Mouse (Mus musculus): ENCODE data around the gene Ccdc40. TPM values are rescaled to one million over a fixed set of nuclear protein-coding genes. Genes with fewer than 3 reads are reported as not detected.

Gene Ccdc40
- polyA plus RNA-seq, 1 experiment from 2014 or later = 6.8 TPM

- Histone ChIP-seq H3K4me3 (peak overlapping the region; percentile 98), H3K9me3 (no peaks in the 10 kb centered on the region), H3K27ac (peak overlapping the region; percentile 84), H3K9ac (peak overlapping the region; percentile 99), H3K4me1 (peaks cover 21% of the 10 kb centered on the region), H3K27me3 (peaks cover 13% of the 10 kb centered on the region; the same call in 1 of the 2 replicates), H3K36me3 (peaks cover 28% of the 10 kb centered on the region), H3K4me2 (replicated peaks) (peak overlapping the region; percentile 86)
- WGBS = 2% methylated on average over 31 of the region's 31 CpGs
- ATAC-seq (ENCODE audit: low FRiP score, low read depth) = no peak
Observed at GRCm38 (mm10) chr11:119300246-119300935, 72.0 kb downstream of the Ccdc40 start.

- Histone ChIP-seq H3K9ac (peak overlapping the region; percentile 99), H3K4me2 (replicated peaks) (peak overlapping the region; percentile 86; the same call in 1 of the 2 replicates), H3K9me3 (no peaks in the 10 kb centered on the region), H3K36me3 (peaks cover 22% of the 10 kb centered on the region), H3K4me3 (peak overlapping the region; percentile 98), H3K27me3 (peaks cover 13% of the 10 kb centered on the region; the same call in 1 of the 2 replicates), H3K4me1 (peaks cover 21% of the 10 kb centered on the region), H3K27ac (no peak overlapping the region)
- no peak for ATAC-seq (ENCODE audit: low FRiP score, low read depth)
- 29% methylated on average over 2 of the region's 2 CpGs for WGBS
Observed at GRCm38 (mm10) chr11:119300986-119301385, 72.6 kb downstream of the Ccdc40 start.

GRCm38 (mm10) chr11:119304904-119305712 is 76.7 kb downstream of the Ccdc40 start:
- 40% methylated on average over 16 of the region's 16 CpGs for WGBS
- Histone ChIP-seq H3K27ac (no peak overlapping the region), H3K9me3 (no peaks in the 10 kb centered on the region)

GRCm38 (mm10) chr11:119306762-119307657 is 78.6 kb downstream of the Ccdc40 start:
- Histone ChIP-seq H3K9ac (0 out of 2 replicates have a peak overlapping the region, but pooled peaks have one; percentile 43), H3K36me3 (no peaks in the 10 kb centered on the region), H3K9me3 (no peaks in the 10 kb centered on the region), H3K4me3 (no peak overlapping the region), H3K27ac (0 out of 2 replicates have a peak overlapping the region, but pooled peaks have one; percentile 45), H3K27me3 (peaks cover 27% of the 10 kb centered on the region), H3K4me1 (peaks cover 16% of the 10 kb centered on the region), H3K4me2 (replicated peaks) (peak overlapping the region; percentile 38; the same call in 1 of the 2 replicates)
- WGBS = 46% methylated on average over 13 of the region's 13 CpGs
- ATAC-seq (ENCODE audit: low FRiP score, low read depth) = no peak

More at GRCm38 (mm10) chr11:119304904-119305712, 76.7 kb downstream of the Ccdc40 start:
- no peak overlapping the region for H3K9ac ChIP-seq
- no peak for ATAC-seq (ENCODE audit: low FRiP score, low read depth)
- H3K4me1 ChIP-seq = peaks cover 25% of the 10 kb centered on the region
- peaks cover 17% of the 10 kb centered on the region; the same call in 1 of the 2 replicates for H3K27me3 ChIP-seq
- no peak overlapping the region for H3K4me3 ChIP-seq
- H3K36me3 ChIP-seq = no peaks in the 10 kb centered on the region
- no peak overlapping the region for H3K4me2 ChIP-seq (replicated peaks)

GRCm38 (mm10) chr11:119307658-119307867 is 79.2 kb downstream of the Ccdc40 start, which contains the start of gene Card14:
Gene Card14, plus strand, starts transcription at chr11:119307768.
- peaks cover 16% of the 10 kb centered on the region for H3K4me1 ChIP-seq
- peak within 1 kb of the TSS; percentile 45; the same call in 1 of the 2 replicates for H3K27ac ChIP-seq
- no peaks in the 10 kb centered on the region for H3K36me3 ChIP-seq
- no peaks in the 10 kb centered on the region for H3K9me3 ChIP-seq
- 35% methylated on average over 1 of the region's 1 CpGs for WGBS
- no peak for ATAC-seq (ENCODE audit: low FRiP score, low read depth)
- H3K9ac ChIP-seq = peak within 1 kb of the TSS; percentile 43; the same call in 1 of the 2 replicates
- H3K27me3 ChIP-seq = peaks cover 27% of the 10 kb centered on the region
- H3K4me2 ChIP-seq (replicated peaks) = peak within 1 kb of the TSS; percentile 38
- H3K4me3 ChIP-seq = no peak within 1 kb of the TSS

- Histone ChIP-seq H3K27ac (peak overlapping the region; percentile 45; the same call in 1 of the 2 replicates), H3K9me3 (no peaks in the 10 kb centered on the region), H3K27me3 (peaks cover 27% of the 10 kb centered on the region), H3K4me2 (replicated peaks) (peak overlapping the region; percentile 38), H3K36me3 (no peaks in the 10 kb centered on the region), H3K4me3 (no peak overlapping the region), H3K9ac (peak overlapping the region; percentile 43; the same call in 1 of the 2 replicates), H3K4me1 (peaks cover 16% of the 10 kb centered on the region)
- no peak for ATAC-seq (ENCODE audit: low FRiP score, low read depth)
- 11% methylated on average over 11 of the region's 11 CpGs for WGBS
Observed at GRCm38 (mm10) chr11:119307916-119308315, 79.5 kb downstream of the Ccdc40 start.

- H3K4me1 ChIP-seq = peaks cover 16% of the 10 kb centered on the region
- H3K9me3 ChIP-seq = no peaks in the 10 kb centered on the region
- H3K9ac ChIP-seq = no peak overlapping the region
- no peak overlapping the region for H3K27ac ChIP-seq
- H3K36me3 ChIP-seq = no peaks in the 10 kb centered on the region
- no peak overlapping the region for H3K4me2 ChIP-seq (replicated peaks)
- peaks cover 15% of the 10 kb centered on the region for H3K27me3 ChIP-seq
- 16% methylated on average over 10 of the region's 10 CpGs for WGBS
- no peak for ATAC-seq (ENCODE audit: low FRiP score, low read depth)
- H3K4me3 ChIP-seq = no peak overlapping the region
Observed at GRCm38 (mm10) chr11:119310621-119311020, 82.2 kb downstream of the Ccdc40 start.

GRCm38 (mm10) chr11:119314252-119314936 is 86.0 kb downstream of the Ccdc40 start:
- H3K4me3 ChIP-seq = no peak overlapping the region
- H3K27me3 ChIP-seq = peaks cover 15% of the 10 kb centered on the region
- WGBS = 73% methylated on average over 17 of the region's 17 CpGs

More at GRCm38 (mm10) chr11:119314252-119314936, 86.0 kb downstream of the Ccdc40 start:
- Histone ChIP-seq H3K9me3 (no peaks in the 10 kb centered on the region), H3K4me1 (no peaks in the 10 kb centered on the region), H3K9ac (no peak overlapping the region), H3K4me2 (replicated peaks) (no peak overlapping the region), H3K36me3 (no peaks in the 10 kb centered on the region), H3K27ac (no peak overlapping the region)
- no peak for ATAC-seq (ENCODE audit: low FRiP score, low read depth)

Other genes starting within 250 kb of the Ccdc40 start
- not detected in 2 replicates for gene Enpp7, start 240.4 kb upstream of the Ccdc40 start, polyA plus RNA-seq (2015; fragmentation: Nextera tagmentation; extraction: Ambion mirVana)
- 62.8 and 66.7 TPM in 2 replicates for gene Cbx2, start 205.6 kb upstream of the Ccdc40 start, polyA plus RNA-seq (2015; fragmentation: Nextera tagmentation; extraction: Ambion mirVana)
- 9.4 and 10.6 TPM in 2 replicates for gene Cbx8, start 187.6 kb upstream of the Ccdc40 start, polyA plus RNA-seq (2015; fragmentation: Nextera tagmentation; extraction: Ambion mirVana)
- gene Cbx4, start 142.4 kb upstream of the Ccdc40 start, polyA plus RNA-seq (2015; fragmentation: Nextera tagmentation; extraction: Ambion mirVana) = 10.7 and 11.3 TPM in 2 replicates
- 25.1 and 27.2 TPM in 2 replicates for gene Tbc1d16, start 73 bp upstream of the Ccdc40 start, polyA plus RNA-seq (2015; fragmentation: Nextera tagmentation; extraction: Ambion mirVana)
- 67.1 and 69.9 TPM in 2 replicates for gene Gaa, start 39.3 kb downstream of the Ccdc40 start, polyA plus RNA-seq (2015; fragmentation: Nextera tagmentation; extraction: Ambion mirVana)
- gene Eif4a3, start 71.5 kb downstream of the Ccdc40 start, polyA plus RNA-seq (2015; fragmentation: Nextera tagmentation; extraction: Ambion mirVana) = 386 and 387 TPM in 2 replicates
- 0.42 and 0.88 TPM in 2 replicates for gene Card14, start 79.2 kb downstream of the Ccdc40 start, polyA plus RNA-seq (2015; fragmentation: Nextera tagmentation; extraction: Ambion mirVana)
- 7.4 and 8.8 TPM in 2 replicates for gene Sgsh, start 127.0 kb downstream of the Ccdc40 start, polyA plus RNA-seq (2015; fragmentation: Nextera tagmentation; extraction: Ambion mirVana)
- 11.8 and 12.4 TPM in 2 replicates for gene Slc26a11, start 127.0 kb downstream of the Ccdc40 start, polyA plus RNA-seq (2015; fragmentation: Nextera tagmentation; extraction: Ambion mirVana)
- 3.2 and 3.5 TPM in 2 replicates for gene Rnf213, start 164.5 kb downstream of the Ccdc40 start, polyA plus RNA-seq (2015; fragmentation: Nextera tagmentation; extraction: Ambion mirVana)

Measured in limb, embryonic 13.5 days (tissue).